Mouse (Mus musculus) intestine, postnatal 0 days (tissue): ENCODE data around the gene Pbx1. TPM values are rescaled to one million over a fixed set of nuclear protein-coding genes. Genes with fewer than 3 reads are reported as not detected.

ENCODE experiments used
- ATAC-seq: fragments of 200-750 bp; cut with Nextera tagmentation; 2 replicates; pipeline ENCODE4 v1.8.0; 2017; ENCODE audit warnings: mild to moderate bottlenecking, moderate TSS enrichment, moderate library complexity
- H3K27ac ChIP-seq: fragments of 300-500 bp; sonication (generic); 2 replicates; pipeline ENCODE4 v1.5.1; 2014; ENCODE audit warnings: mild to moderate bottlenecking, low read depth, low read length, moderate library complexity
- H3K27me3 ChIP-seq: fragments of 300-500 bp; sonication (generic); replicated peaks from 2 replicates; pipeline ENCODE4 v1.6.1; 2014; ENCODE audit warnings: low read length, mixed read lengths; ENCODE audit not compliant: control insufficient read depth, insufficient read depth
- H3K36me3 ChIP-seq: fragments of 300-500 bp; sonication (generic); 2 replicates; pipeline ENCODE4 v1.6.1; 2014; ENCODE audit warnings: mild to moderate bottlenecking, moderate library complexity; ENCODE audit not compliant: control insufficient read depth, insufficient read depth
- H3K4me1 ChIP-seq: fragments of 300-500 bp; sonication (generic); replicated peaks from 2 replicates; pipeline ENCODE4 v1.6.1; 2014; ENCODE audit warnings: antibody characterized with exemption, low read length, mixed read lengths; ENCODE audit not compliant: control insufficient read depth, insufficient read depth
- H3K4me2 ChIP-seq: fragments of 300-500 bp; sonication (generic); replicated peaks from 2 replicates; pipeline ENCODE4 v1.6.1; 2014; ENCODE audit warnings: low read depth, mild to moderate bottlenecking, moderate library complexity
- H3K4me3 ChIP-seq: fragments of 300-500 bp; sonication (generic); 2 replicates; pipeline ENCODE4 v1.5.1; 2014; ENCODE audit warnings: low read depth, low read length
- H3K9ac ChIP-seq: fragments of 300-500 bp; sonication (generic); 2 replicates; pipeline ENCODE4 v1.6.1; 2014; ENCODE audit warnings: mild to moderate bottlenecking, low read depth, low read length
- H3K9me3 ChIP-seq: fragments of 300-500 bp; sonication (generic); 2 replicates; pipeline ENCODE4 v1.6.1; 2016; ENCODE audit warnings: mixed run types; ENCODE audit not compliant: control insufficient read depth
- CTCF ChIP-seq: sonication (generic); IDR thresholded peaks from 2 replicates; pipeline ENCODE4 v1.5.1; 2016; ENCODE audit warnings: low read depth, mild to moderate bottlenecking, control low read depth, antibody characterized with exemption, moderate library complexity
- WGBS: fragments of 180-500 bp; shearing (Covaris S2); extraction: QIAGEN DNeasy Blood & Tissue Kit; methylation state at CpG from one replicate; pipeline ENCODE4 v1.1.7; 2014; 5-methylcytosine and 5-hydroxymethylcytosine counted together
- polyA plus RNA-seq: library from polyadenylated mRNA; unstranded; fragments of >200 nt; fragmentation: Nextera tagmentation; extraction: Ambion mirVana; gene quantifications from 2 replicates; pipeline ENCODE4 v1.2.1, GENCODE M21; 2015

The Pbx1 gene
- polyA plus RNA-seq, 1 experiment from 2014 or later: 9.8 TPM

DNA sequence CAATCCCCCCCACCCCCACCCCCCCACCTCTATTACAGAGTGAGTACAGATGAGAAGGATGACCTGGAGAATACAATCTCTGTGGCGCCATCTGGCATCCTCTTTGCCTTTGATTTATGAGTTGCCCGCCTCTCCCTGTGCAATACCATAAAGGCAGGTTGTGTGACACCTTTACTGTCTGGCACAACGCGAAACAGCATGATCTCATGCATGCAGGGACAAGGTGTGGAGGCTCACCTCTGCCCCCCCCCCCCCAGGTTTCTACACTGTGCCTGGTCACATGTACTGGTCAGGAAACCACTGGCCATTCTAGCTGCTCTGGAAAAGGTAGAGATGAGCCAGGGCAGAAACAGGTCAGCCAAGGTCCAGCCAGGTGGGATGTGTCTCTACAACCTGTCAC lies 293.4 kb downstream of the Pbx1 start:
- H3K9ac ChIP-seq: no peak overlapping the region
- no peak overlapping the region for H3K4me2 ChIP-seq
- H3K4me1 ChIP-seq: no peaks in the 10 kb centered on the region
- no peak for ATAC-seq
- H3K27ac ChIP-seq: no peak overlapping the region
- H3K36me3 ChIP-seq: no peaks in the 10 kb centered on the region
- WGBS: 71% methylated on average over 4 of the region's 4 CpGs
- no peaks in the 10 kb centered on the region for H3K27me3 ChIP-seq
- H3K9me3 ChIP-seq: no peaks in the 10 kb centered on the region
- H3K4me3 ChIP-seq: no peak overlapping the region
- TF ChIP-seq CTCF: no peak

DNA sequence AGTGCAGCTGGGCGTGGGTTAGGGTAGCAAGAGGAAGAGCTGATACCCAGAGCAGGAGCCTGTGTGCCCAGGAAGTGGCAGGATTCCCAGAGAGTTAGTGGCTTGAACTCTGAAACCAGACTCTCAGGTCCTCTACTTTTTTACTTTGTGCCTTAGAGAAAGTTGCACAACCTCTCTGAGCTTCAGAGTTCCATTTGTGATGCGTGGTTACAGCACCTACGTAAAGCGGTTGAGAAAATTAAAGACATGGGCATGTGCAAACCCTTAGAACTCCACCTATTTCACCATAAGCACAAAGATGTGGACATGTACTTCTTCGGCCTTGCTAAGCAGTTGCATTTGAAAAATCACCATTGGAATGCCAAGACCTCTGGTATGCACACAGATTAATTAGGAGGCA lies 294.2 kb downstream of the Pbx1 start:
- H3K27me3 ChIP-seq: no peaks in the 10 kb centered on the region
- H3K9ac ChIP-seq: no peak overlapping the region
- H3K4me2 ChIP-seq: no peak overlapping the region
- TF ChIP-seq CTCF: no peak
- H3K36me3 ChIP-seq: no peaks in the 10 kb centered on the region
- H3K4me3 ChIP-seq: no peak overlapping the region
- WGBS: 87% methylated on average over 5 of the region's 5 CpGs
- H3K9me3 ChIP-seq: no peaks in the 10 kb centered on the region
- H3K4me1 ChIP-seq: no peaks in the 10 kb centered on the region
- no peak for ATAC-seq
- no peak overlapping the region for H3K27ac ChIP-seq

DNA sequence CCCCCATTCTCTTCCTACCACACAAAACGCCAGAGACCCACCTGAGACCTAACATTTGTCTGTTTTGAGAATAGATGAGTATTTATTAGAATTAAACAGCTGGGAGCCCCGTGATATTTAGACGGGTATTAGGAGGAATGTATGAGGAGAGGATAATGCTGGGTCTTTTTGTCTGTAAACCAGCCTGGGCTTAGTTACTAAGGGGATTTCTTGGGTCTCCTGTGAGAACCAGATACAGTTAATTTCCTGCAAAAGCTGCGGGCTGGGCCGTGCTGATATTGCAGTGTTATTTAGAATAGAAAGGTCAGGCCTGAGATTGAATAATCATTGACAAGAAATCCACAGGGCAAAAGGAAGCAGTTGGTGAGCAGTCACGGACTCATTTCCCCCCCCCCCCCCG lies 296.5 kb downstream of the Pbx1 start:
- no peak for ATAC-seq
- TF ChIP-seq CTCF: no peak
- H3K27ac ChIP-seq: no peak overlapping the region
- H3K4me3 ChIP-seq: no peak overlapping the region
- H3K9ac ChIP-seq: no peak overlapping the region
- H3K36me3 ChIP-seq: no peaks in the 10 kb centered on the region
- H3K4me1 ChIP-seq: no peaks in the 10 kb centered on the region
- 51% methylated on average over 6 of the region's 7 CpGs for WGBS
- H3K9me3 ChIP-seq: no peaks in the 10 kb centered on the region
- no peak overlapping the region for H3K4me2 ChIP-seq
- H3K27me3 ChIP-seq: no peaks in the 10 kb centered on the region

DNA sequence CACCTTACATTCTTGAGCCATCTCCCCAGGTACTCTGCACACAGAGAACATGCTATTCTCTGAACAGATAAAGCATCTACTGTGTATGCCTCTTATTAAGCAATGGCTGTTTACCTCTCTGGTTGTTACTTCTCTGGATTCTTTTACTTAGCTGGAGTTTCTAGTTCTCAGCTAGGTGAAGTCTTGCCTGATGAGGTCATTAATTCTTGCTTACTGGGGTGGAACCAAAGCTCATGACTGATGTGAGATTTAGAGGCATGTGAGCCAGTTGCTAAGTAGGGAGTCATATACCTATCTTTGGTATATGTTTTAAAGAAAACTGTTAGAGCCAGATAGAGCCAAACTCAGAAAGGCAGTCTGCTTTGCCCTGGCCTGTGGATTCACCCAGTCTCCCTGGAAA lies 298.4 kb downstream of the Pbx1 start:
- no peak overlapping the region for H3K27ac ChIP-seq
- no peaks in the 10 kb centered on the region for H3K4me1 ChIP-seq
- no peak for ATAC-seq
- H3K4me3 ChIP-seq: no peak overlapping the region
- H3K27me3 ChIP-seq: no peaks in the 10 kb centered on the region
- no peak overlapping the region for H3K9ac ChIP-seq
- H3K9me3 ChIP-seq: no peaks in the 10 kb centered on the region
- H3K4me2 ChIP-seq: no peak overlapping the region
- no peak for TF ChIP-seq CTCF
- H3K36me3 ChIP-seq: no peaks in the 10 kb centered on the region

DNA sequence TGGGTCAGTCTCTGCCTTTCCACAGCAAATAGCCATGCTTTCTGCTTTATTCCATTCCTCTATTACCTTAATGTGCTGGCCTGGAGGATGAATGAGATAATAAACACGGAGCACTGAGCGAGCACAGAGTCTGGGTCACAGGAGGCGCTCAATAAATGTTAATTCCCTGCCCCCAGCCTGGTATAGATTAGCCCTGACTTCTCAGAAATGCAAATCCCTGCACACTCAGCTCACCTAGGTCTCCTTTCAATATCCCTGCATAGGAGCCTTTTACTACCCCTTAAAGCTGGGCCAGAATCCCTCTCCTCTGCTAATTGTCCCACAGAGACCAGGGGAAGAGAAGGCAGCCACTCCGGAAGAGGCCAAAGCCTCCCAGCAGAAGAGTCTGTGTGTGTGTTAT lies 304.1 kb downstream of the Pbx1 start:
- no peaks in the 10 kb centered on the region for H3K27me3 ChIP-seq
- no peak overlapping the region for H3K27ac ChIP-seq
- ATAC-seq: no peak
- no peak overlapping the region for H3K9ac ChIP-seq
- WGBS: 58% methylated on average over 4 of the region's 4 CpGs
- no peak for TF ChIP-seq CTCF
- H3K4me3 ChIP-seq: no peak overlapping the region
- H3K4me2 ChIP-seq: no peak overlapping the region
- no peaks in the 10 kb centered on the region for H3K9me3 ChIP-seq
- no peaks in the 10 kb centered on the region for H3K4me1 ChIP-seq
- H3K36me3 ChIP-seq: no peaks in the 10 kb centered on the region

DNA sequence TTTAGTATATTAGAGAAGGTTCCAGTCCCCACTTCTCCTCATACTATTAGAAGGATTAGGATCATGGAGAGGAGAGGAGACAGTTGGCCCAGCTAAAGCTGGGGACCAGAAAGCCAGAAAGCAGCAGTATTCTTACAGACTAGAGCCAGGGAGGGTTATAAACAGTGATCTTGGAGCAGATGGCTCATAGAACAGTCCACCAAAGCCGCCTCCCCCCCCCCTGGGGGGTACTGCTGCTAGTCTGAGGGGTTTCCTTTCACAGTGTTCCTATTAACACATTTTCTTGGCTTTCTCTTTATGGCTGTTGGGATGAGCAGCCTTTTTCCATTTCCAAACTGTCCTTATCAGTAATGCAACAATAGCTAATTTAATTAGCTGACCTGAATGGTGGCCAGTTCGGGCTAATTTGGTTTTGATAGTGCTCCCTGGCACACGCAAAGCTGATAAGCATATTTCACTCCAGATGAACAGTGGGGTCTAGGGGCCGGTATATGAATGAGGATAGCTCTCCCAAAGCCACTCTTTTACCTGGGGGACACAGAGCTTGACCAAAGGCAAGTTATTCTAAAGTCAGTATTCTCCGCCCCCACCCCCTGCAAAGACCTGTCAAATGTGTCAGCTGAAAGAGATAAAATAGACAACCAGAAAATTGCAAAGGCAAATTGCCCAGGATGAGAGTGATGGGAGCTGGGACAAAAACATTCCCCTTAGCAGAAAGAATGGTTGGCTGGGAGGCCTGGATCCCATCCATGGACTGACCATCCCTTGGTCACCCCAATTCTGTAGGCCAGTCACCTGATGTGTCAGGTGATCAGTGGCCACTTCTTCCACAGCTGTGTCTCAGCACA lies 307.2 kb downstream of the Pbx1 start:
- H3K36me3 ChIP-seq: no peaks in the 10 kb centered on the region
- H3K4me3 ChIP-seq: no peak overlapping the region
- WGBS: 79% methylated on average over 5 of the region's 5 CpGs
- no peaks in the 10 kb centered on the region for H3K4me1 ChIP-seq
- no peak overlapping the region for H3K27ac ChIP-seq
- H3K4me2 ChIP-seq: no peak overlapping the region
- no peaks in the 10 kb centered on the region for H3K9me3 ChIP-seq
- ATAC-seq: no peak
- no peak overlapping the region for H3K9ac ChIP-seq
- TF ChIP-seq CTCF: no peak
- H3K27me3 ChIP-seq: no peaks in the 10 kb centered on the region
